Mouse (Mus musculus) embryonic stem cell, embryonic (primary cell): ENCODE measurements at regions not wholly inside any gene's neighbourhood (a gene's known extent, or its start where the extent isn't known, plus 50 kb on each side); places are given as distances from the start of the nearest gene placed in this dataset.

Experiments
- CTCF ChIA-PET, 4 experiments: fragments of 300-600 bp in 2 of 4; fragments of 350-600 bp in 2 of 4; sonication (Branson Sonifier 250); formaldehyde crosslinking; loops; one replicate each; lab custom pipeline; 2022; ENCODE audit warnings: inconsistent platforms in 2 of 4; lab: Charles Lee
- POLR2A ChIA-PET, 4 experiments: fragments of 300-600 bp in 2 of 4; fragments of 350-600 bp in 2 of 4; sonication (Branson Sonifier 250); formaldehyde crosslinking; loops; one replicate each; lab custom pipeline; 2022; ENCODE audit warnings: antibody characterized with exemption in 4 of 4, inconsistent platforms in 1 of 4; lab: Charles Lee

DNA sequence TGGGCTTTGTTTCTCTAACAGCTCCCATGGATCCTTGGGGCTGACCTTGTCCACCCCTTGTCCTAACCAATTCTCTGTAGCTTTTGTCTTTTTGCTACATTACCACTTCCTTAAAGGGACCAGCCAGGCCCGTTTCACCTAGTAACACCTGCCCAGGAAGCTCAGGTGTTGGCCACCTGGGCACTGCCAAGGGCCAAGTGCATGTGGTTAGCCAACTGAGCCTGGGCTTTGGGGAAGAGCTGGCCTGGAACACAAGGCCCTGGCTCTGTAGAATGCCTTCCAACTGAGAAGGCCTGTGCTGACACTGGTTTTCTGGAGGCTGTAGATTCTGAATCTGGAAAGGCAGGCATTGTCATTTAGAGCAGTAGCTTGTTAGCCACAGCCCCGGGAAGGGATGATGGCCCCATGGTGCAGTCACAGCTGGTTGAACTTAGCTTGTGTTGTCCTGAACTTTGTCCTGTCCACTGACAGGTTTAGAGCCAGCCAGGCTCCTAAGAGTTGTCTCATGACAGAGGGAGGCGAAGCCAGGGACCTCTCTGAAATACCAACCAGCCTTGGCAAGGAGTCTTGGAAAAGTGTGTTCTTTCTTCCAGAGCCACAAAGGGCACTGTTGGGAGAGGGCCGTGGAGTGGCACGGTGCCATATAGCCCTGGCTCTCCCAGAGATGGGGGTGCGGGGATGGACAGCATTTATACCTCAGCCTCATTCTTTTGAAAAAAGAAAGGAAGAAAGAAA lies 156.0 kb upstream of the Id2 start:
- CTCF ChIA-PET: interaction anchor here in 1 of 4 experiments (0.6 kb wide), 2 partner anchors 690 to 758 kb away, joined by 3 to 5 read pairs; no protein-coding TSS in a partner anchor
- POLR2A ChIA-PET: interaction anchor here in 2 of 4 experiments (0.7 to 1.5 kb wide), 5 partner anchors 8 to 1174 kb away, joined by 3 to 5 read pairs (median 4); no protein-coding TSS in a partner anchor

DNA sequence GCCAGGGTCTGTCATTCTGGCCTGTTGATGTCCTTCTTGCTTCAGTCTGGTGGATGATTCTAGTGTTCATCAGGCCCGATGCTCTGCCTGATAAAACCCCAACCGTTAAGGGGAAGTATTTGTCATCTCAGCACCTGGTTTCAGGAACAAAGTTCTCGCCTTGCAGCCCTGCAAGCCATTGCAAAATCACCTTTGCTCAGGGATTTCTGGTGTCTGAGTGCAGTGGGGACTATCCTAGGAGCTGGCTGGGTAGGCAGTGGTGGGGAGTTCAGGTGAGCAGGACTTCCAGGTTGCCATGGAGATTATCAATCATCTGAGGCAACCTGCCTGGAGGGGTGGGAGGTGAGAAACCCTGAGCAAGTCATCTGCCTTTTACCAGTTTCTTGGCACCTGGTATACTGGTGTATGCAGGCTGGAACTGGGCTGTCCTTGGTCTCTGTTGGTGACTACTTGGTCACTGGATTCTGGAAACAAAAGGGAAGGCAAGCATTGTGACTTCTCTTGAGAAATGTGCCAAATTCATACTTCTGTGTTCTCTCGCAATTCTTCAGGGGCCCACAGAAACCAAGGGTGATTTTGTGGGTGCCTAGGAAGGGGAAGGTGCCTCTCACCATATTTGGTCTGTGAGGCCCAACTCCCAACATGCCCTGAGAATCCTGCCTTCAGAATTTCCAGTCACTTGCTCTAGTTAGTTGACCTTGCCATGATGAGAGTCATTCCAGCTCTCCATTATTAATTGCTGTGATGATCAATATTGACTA lies 154.7 kb upstream of the Id2 start:
- ChIA-PET POLR2A (interaction anchor here in 2 of 4 experiments (0.6 to 1.5 kb wide), 3 partner anchors 9 to 1000 kb away, joined by 4 to 5 read pairs (median 4); no protein-coding TSS in a partner anchor), CTCF (no interaction called here)

DNA sequence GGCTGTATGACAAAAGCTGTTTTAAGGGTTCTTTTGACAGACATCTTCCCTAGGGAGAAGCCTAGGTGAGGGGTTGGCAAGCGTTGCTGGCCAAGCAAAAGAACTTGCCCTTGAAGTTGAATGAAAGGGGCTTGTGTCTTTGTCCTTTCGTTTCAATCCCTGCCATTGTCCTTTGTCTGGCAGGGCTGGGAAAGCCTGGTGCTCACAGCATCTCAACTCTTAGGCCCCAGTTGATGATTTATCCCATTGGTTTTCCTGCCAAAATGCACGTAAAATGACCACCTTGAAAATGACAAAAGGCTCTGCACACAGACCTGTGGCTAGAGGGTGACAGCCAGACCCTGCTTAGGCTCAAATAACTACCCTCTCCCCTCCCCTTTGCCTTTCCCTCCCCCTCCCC lies 153.9 kb upstream of the Id2 start:
- ChIA-PET POLR2A (interaction anchor here in 2 of 4 experiments (0.6 to 1.2 kb wide), 3 partner anchors 15 to 999 kb away, joined by 3 to 5 read pairs (median 4); no protein-coding TSS in a partner anchor), CTCF (no interaction called here)

DNA sequence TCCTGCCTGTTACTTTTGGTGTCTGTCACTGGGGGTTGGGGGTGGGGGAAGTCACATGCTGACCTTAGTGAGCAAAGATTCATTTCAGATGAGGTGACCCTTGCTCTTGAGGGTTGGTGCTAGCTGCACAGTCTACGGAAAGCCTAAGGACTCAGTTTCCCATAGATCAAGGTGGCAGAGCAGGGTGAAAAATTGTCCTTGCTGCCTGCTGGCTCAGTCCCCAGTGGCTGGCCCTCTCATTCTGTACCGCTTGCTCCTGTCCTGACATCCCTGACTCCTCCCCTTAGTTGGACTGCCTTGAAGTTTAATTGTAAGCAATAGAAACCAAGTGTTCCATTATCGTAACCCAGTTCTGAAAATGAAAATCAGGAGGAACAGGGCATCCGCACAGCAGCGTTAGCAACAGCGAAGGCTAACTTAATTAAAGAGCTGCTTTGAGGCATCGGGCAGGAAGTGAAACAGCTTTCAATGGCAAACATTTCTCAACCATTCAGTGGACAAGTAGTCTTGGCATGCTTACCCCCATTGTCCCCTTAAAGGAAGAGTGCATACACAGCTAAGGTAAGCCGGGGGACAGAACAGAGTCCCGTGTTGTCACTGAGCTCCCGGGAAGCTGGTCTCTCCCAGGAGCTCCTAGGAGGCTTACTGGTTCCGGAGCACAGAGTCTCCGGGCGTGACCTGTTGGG lies 151.9 kb upstream of the Id2 start:
- ChIA-PET POLR2A (interaction anchor here in 2 of 4 experiments (0.6 to 1.6 kb wide), 3 partner anchors 42 to 152 kb away, joined by 3 to 7 read pairs (median 3); partner anchors contain the start of gene Id2 (in 1 of the 2)), CTCF (no interaction called here)

DNA sequence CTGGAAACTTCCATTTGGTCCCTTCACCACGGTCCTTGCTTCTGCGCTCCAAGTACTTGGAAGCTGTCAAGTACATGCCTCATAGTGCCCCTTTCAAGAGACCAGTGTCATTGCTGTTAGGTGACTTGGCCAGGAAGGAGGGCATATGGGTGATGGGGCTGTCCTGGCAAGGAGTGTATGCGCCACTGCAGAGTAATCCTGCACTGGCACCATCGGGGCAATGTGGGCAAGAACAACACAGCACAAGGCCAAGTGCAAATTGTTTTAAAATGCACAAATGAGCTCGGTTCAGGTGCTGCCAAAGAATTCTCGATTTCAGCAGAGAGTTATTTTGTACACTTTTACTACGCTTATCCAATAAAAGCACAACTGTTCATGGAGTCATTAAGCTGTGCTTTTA lies 149.6 kb upstream of the Id2 start:
- ChIA-PET POLR2A (interaction anchor here in 1 of 4 experiments (0.9 kb wide), 1 partner anchor 150 kb away, joined by 3 read pairs; no protein-coding TSS in a partner anchor), CTCF (no interaction called here)

DNA sequence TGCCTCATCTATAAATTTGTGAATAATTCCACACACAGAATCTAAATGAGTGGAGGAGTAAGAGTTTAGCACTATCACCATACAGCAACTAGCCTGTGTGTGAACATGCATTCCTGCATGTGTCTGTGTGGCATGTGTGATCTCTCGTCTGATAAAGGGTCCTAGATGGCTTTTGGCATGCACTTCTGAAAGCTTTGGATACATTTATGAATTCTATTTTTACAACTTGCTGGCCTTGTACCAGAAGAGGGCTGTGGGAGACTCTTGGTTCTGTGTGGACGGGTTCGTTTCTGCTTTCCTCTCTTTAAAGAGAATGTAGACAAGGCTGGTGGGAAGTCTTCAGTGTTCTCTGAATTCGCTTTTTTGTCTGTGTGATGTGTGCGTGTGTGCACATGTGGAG lies 148.7 kb upstream of the Id2 start:
- ChIA-PET POLR2A (no interaction called here), CTCF (no interaction called here)

DNA sequence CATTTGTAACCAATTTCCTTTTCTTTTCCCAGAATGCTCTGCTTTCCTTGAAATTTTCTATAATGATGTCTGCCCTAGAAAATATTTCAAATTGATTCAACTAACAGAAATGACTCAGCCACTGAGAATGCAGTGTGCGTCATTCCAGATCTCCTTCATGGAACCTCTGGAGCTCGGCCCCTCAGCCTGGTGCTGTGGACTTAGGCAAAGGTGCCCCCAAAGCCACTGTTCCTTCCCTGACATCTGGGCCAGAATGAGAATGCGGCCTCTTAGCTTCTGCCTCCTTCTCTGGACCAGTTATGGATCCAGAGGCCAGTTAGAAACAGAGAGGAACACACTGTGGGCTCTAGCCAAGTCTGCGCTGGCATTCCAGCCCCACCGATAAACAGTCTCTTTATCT lies 148.3 kb upstream of the Id2 start:
- ChIA-PET CTCF (no interaction called here), POLR2A (no interaction called here)

DNA sequence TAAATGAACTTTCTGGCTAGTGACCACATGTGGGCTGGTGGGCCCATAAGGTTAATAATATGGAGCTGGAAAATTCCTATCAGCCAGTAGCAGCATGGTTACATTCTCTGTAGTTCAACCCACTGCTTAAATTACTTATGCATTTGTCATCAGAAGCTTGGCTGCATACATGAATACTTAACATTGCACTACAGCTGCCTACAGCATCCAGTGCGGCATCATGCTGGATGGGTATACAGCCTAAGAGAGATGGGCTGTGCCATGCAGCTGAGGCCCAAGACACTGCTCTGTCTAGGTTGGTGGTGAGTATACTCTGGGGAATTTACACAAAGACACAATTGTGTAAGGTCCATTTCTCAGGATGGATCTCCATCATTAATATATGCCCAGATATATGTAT lies 147.7 kb upstream of the Id2 start:
- POLR2A ChIA-PET: no interaction called here
- CTCF ChIA-PET: no interaction called here

DNA sequence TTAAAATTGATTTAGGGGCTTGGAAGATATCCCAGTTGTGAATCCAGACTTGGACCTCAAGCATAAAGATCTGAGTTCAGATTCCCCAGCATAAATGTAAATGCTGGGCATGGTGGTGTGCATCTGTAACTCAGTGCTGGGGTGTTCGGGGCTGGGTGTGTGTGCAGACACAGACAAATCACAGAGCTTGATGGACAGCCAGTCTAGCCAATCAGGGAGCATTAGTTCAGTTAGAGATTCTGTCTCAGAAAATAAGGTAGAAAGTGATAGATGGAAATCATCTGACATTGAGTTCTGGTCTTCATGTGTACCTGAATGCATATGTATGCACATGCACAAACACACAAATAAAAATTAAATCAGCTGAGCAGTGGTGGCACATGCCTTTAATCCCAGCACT lies 147.0 kb upstream of the Id2 start:
- POLR2A ChIA-PET: interaction anchor here in 1 of 4 experiments (0.7 kb wide), 1 partner anchor 71 kb away, joined by 3 read pairs; no protein-coding TSS in a partner anchor
- CTCF ChIA-PET: no interaction called here

DNA sequence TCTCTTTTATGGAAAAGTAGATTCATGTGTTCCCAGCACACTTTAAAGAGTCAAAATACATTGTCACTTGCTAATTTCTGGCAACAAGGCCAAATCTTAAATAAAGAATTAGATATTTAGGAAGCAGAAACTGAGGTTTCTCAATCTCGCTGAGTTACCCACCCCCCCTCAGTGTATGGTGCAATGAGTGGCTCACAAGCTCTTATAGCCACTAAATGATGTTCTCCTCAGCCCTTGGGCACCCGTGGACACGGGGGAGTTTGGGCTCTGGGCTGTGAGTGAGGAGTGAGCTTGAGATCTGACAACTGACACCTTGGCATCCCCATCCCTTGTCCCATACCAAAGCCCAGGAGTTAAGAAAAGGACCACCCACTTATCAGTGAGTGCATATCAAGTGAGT lies 145.4 kb upstream of the Id2 start:
- POLR2A ChIA-PET: interaction anchor here in 1 of 4 experiments (0.8 kb wide), 1 partner anchor 146 kb away, joined by 3 read pairs; no protein-coding TSS in a partner anchor

DNA sequence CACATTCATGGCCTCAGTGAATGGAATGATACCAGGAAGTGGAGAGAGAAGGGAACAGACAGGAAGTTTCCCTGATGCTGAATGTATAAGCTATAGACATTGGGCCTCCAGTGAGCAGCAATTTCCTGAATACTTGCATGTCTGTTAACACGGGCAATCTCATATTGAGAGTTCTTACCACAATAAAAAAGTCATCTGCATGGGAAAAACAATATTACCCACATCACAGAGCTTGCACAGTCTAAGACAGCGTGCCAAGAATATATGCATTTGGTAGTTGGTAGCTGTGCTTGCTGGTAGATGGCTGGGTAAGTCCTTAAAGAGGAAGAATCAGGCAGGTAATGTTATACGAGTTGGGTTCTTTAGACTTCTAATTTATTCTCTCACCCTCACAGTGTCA lies 144.7 kb upstream of the Id2 start:
- POLR2A ChIA-PET: interaction anchor here in 1 of 4 experiments (0.8 kb wide), 1 partner anchor 146 kb away, joined by 3 read pairs; no protein-coding TSS in a partner anchor
- CTCF ChIA-PET: no interaction called here

More for the DNA sequence above, 145.4 kb upstream of the Id2 start:
- CTCF ChIA-PET: no interaction called here

DNA sequence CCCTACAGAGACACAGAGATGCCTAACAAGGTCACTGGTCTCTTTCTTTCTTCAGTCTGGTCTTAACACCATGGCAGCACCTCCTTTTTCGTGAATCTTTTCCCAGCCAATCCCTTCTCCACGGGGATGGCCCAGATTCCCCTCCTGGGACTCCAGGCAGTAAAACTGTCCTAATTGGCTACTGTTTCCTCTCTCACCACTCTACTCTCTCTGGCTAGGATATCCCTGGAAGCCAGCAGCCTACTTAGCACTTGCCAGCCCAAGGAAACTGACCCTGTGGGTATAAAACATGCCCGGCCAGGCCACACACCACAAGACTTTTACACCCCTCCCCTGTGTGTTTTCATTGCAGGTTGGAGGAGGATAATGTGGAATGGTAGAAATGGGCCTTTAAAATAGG lies 143.9 kb upstream of the Id2 start:
- CTCF ChIA-PET: no interaction called here
- POLR2A ChIA-PET: no interaction called here

DNA sequence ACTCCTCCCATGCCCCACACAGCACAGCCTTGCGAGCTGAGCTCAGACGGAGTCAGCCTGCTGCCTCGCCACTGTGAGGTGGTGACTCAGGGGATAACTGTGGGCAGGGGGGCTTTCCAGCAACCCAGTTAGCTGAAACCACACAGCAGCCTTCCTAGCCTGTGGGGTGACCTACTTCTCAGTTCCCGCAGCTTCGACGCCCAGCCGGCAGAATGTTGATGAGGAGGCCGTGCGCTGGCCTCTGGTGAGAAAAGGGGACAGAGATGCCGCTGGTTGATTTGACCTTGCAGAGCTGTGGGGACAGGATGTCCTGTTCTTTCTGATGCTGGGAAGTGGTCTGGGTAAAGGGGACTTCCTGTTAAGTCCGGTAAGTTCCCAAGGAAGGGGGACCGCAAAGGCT lies 143.2 kb upstream of the Id2 start:
- POLR2A ChIA-PET: no interaction called here
- CTCF ChIA-PET: interaction anchor here in 2 of 4 experiments (0.6 kb wide), 2 partner anchors 12 to 292 kb away, joined by 3 to 4 read pairs; no protein-coding TSS in a partner anchor

DNA sequence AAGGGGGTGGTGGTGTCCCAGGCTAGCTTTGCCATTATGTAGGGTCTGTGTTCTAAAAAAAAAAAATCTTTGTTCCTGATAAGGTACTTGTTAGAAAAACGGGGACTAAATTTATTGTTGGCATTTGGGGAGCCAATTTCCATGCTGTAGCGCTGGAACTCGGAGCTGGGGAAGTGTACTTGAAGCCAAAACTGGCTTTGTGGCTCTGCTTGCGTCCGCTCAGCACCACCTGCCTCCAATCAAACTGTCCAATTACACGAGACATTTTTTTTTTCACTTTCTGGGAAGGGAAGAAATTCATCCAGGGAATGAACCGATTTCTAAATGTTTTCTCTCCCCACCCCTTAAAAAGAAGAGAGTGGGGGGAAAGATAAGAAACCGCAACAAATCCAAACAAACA lies 138.1 kb upstream of the Id2 start:
- CTCF ChIA-PET: no interaction called here
- POLR2A ChIA-PET: interaction anchor here in 1 of 4 experiments (0.6 kb wide), 1 partner anchor 11 kb away, joined by 3 read pairs; no protein-coding TSS in a partner anchor

DNA sequence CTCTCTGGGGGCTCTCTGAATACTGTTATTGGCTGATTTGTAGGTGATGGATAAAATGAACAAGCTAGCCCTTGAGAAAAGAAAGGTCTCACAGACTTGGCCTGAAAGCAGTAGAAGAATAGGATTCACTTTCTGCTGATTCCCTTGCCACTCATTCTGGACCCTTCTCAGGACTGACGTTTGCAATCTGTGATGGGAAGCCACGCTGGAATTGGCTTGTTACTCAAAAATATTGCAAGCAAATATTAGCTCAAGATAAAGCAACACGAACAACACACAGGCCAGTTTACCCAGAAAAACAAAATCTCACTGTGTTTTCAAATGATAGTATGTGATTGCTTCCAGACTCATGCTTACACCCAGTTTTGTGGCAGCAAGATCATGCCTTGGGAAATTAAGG lies 137.7 kb upstream of the Id2 start:
- ChIA-PET CTCF (no interaction called here), POLR2A (interaction anchor here in 1 of 4 experiments (0.6 kb wide), 1 partner anchor 11 kb away, joined by 3 read pairs; no protein-coding TSS in a partner anchor)

DNA sequence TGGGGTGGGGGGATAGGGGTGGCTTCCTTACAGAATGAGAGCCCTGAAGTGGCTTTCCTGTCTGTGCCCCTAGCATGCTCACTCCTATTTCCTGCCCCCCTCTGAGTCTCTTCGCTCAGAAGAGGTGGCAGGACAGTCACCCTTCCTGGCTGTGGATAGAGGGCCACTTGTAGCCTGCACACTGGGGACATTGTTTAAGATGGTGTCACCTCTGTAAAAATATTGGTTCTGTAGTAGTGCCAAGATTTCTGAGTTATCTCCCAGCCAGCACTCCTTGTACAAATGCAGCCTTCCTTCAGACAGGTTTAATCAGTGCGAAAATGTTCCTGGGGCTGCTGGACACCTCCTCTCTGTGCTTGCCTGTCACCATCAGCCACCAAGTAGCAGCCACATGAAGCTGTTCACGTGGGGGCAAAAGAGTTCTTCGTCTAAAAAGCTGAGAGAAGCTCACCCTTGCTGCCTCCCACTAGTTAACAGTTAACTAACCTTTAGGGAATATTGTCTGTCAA lies 136.1 kb upstream of the Id2 start:
- CTCF ChIA-PET: no interaction called here

DNA sequence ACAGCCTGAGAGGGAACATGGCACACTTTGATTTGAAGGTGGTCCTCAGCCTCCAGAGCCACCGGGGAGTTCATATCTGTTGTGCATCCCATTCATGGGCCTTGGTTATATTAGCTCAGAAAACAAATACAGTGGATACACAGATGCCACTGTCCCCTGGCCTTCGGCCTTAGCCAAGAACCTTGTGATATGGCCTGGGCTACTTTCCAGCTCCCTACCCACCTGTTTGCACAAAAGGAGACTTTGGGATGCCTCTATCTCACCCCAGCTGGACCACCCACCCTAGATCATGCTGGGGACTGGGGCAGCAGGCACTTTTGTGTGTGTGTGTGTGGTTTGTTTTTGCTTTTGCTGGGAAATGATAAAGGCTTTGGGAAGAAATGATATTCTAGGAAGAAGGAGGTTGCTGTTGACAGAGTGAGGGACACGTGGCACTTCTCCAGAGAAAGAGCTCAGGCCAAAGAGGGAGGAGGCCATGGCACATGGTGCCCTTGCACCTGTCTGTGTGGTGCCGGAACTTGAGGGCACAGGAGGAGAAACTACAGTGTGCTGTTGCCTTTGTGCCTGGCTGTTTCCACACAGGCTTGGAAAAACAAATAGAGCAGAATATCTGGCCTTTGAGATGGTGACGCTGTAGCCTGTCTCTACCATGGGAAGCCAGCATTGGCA lies 135.6 kb upstream of the Id2 start:
- POLR2A ChIA-PET: interaction anchor here in 1 of 4 experiments (1.0 kb wide), 1 partner anchor 137 kb away, joined by 3 read pairs; no protein-coding TSS in a partner anchor
- CTCF ChIA-PET: no interaction called here

More for the DNA sequence above, 136.1 kb upstream of the Id2 start:
- POLR2A ChIA-PET: interaction anchor here in 2 of 4 experiments (0.6 kb wide), 2 partner anchors 51 to 66 kb away, joined by 3 read pairs; no protein-coding TSS in a partner anchor

DNA sequence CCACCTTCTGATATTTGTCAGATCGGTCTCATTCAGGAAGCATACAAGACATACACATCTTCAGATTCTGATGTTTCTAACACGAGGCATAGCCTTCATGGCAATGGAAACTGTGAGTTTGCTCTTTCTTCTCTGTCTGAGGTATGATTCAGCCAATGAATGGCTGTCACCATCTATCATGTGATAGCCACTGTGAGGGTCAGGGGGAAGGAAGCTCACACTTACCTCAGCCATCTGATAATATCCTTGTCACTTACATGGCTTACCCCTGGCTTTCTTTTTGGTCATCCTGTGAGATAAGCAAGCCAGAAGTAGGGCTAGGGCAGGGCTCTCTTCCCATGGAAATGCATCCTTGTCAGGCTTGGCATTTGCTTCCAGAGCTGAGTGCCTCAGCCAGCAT lies 131.8 kb upstream of the Id2 start:
- ChIA-PET CTCF (interaction anchor here in 1 of 4 experiments (0.7 kb wide), 1 partner anchor 454 kb away, joined by 4 read pairs; no protein-coding TSS in a partner anchor), POLR2A (interaction anchor here in 1 of 4 experiments (0.5 kb wide), 1 partner anchor 217 kb away, joined by 8 read pairs; no protein-coding TSS in a partner anchor)
